Mouse (Mus musculus) brain, adult 2 months (tissue): Measurements from ENCODE around the gene Zfp628.
"Not testable (repeated sequence)": the region's sequence is repeated elsewhere in the genome, so short reads cannot be mapped to it uniquely, and the experiment has no call there.

ENCODE experiments used
- DNase-seq: peaks from one replicate; pipeline ENCODE4 v3.0.0; 2011; ENCODE audit warnings: low read depth, low spot score

The Zfp628 gene

DNA sequence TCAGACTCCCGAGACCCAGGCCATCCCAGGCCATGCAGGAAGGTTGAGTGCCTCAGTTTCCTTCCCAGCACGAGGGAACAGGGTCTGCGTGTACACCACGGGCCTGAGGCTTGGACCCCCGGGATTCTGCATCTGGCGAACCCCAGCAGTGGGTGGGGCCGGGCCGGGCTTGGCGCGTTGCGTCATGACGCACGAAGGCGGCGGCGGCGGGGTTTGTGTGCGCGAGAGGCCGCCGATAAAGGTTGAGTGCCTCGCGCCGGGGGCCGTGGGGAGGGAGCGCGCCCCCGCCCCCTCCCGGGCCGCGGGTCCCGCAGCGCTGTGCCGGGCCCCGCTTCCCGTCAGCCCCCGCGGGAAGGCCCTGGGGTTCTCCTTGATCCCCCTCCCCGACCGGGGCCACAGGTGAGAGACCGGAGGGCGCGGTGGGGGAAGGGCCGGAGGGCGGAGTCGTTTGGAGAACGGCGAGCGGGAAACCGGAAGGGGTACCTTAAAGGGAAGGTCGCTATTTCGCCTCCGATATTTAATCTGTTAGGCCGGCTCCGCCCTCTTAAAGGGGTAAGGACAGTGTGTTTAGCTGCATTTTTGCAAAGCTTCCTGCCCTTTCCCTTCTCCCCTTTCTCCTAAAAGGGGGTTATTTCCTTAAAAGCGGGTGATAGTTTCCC is at the start of gene Zfp628:
TSS of gene Zfp628 (plus strand) at position 211 of the 659 bp plus-strand sequence.
- peak; percentile 98 for DNase-seq

DNA sequence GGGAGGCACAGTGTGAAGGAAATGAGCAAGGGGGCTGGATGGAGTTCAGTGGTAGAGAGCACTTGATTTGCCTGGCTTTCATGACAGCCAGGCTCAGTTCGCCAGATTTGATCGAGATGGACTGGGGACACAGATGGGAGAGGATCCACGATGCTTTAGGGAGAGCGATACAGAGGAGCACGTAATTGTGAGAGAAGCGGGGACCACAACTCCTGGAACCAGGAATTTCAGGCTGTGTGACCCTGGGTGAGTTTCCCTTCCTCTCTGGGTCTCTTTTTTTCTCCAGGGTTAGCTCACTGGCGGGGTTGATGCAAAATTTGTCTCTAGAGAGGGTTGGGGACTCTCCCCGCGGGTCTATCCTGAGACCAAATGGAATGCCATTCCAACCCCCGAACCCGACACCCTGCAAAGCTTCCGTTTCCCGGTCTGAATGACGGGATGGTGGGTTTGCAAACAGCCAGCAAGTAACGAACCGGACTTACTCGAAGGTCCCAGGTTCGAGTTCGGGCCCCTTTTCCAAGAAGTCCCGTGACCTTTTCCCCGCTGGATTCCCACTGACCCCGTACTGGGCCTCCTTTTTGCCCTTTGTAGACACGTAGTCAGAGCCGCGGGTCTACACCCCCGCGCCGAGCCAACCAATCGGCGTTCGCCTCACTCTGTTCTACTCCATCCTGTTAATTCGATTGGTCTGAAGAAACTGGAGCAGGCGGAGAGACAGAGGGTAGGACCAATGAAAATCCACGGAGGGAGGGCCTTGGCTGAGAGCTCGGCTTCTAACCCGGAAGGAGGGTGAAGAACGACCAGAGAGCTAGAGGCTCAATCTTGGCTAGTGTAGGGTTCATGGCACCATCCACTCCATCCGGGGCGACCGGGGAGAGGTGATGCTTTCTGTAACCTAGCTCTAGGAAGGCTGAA is 49.2 kb upstream of the Zfp628 start:
- DNase-seq = peak; percentile 99

DNA sequence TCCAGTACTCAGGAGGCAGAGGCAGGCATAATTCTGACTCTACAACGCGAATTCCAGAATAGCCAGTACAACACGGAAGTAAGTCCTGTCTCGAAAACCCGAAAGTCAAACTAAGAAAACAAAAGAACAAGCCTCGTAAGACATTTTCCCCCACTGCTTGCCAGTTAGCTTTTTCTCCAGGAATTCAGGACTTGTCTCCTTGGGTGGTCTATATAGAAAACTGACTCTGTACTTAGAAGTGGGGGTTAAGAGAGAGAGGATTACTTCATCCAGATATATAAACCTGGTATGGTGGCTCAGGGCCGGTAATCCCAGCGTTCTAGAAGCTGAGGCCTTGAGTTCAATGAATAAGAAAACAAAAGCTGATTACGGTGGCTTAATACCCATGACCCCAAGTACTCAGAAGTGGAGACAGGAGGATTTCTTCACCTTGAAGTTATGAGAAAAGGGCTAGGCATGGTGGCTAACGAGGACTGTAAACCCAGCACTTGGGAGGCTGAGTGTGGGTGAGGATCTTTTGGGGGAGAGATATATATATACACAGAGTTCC is 48.3 kb upstream of the Zfp628 start:
- peak; percentile 10 for DNase-seq

- no peak for DNase-seq
Observed at GRCm38 (mm10) chr7:4870133-4870532, 44.9 kb upstream of the Zfp628 start, which contains the start of gene Isoc2b. Gene Isoc2b, minus strand, starts transcription at chr7:4870258.

GRCm38 (mm10) chr7:4876753-4877221 is 38.2 kb upstream of the Zfp628 start, which contains the start of gene Isoc2a:
Gene Isoc2a, plus strand, starts transcription at chr7:4877153.
- DNase-seq = peak; percentile 99

DNA sequence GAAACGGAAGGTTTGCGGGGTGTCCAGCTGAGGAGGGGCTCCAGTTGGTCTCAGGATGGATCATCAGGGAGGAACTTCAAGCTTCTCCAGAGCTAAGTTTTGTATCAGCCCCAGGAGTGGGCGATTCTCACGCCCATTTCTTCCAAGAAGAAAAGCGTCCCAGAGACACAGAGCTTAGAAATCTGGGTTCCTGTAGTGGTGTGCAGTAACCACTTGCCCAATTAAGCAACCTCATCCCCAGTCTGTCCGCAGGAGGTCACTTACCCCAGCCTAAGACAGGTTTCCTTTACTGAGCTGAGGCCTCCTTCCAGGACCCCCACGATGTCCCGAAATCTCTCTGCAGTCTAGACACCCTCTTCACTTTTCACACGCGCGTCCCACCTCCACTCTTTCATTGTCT is 37.8 kb upstream of the Zfp628 start:
- DNase-seq = no peak

DNA sequence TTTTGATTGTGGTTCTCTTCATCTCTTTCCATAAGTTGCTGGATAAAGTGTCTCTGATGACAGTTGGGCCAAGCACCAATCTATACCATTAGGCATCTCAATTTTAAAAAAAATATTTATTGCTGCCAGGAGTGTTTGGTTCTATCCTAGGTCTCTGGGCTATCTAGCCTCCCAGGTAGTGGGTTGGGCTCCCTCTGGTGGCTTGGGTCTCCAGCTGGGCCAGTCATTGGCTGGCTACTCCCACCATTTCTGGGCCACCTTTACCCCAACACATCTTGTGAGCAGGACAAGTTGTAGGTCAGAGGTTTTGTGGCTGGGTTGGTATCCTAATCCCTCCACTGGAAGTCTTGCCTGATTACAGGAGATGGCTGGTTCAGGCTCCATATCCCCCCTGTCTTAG is 36.8 kb upstream of the Zfp628 start:
- DNase-seq = no peak

DNA sequence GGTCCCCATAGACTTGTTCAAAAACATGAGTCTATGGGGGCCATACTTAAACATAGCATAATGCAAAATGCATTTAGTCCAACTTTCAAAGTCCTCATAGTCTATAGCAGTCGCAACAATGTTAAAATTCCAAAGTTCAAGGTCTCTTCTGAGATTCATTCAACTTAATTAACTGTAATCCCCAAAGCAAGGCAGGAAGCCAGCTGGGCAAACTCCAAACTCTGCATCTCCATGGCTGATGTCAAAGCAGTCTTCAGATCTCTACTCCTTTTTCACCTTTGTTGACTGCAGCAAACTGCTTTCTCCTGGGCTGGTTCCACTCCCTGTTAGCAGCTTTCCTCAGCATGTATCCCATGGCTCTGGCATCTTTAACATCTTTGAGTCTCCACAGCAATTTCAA is 36.0 kb upstream of the Zfp628 start:
- DNase-seq = not testable (repeated sequence)

DNA sequence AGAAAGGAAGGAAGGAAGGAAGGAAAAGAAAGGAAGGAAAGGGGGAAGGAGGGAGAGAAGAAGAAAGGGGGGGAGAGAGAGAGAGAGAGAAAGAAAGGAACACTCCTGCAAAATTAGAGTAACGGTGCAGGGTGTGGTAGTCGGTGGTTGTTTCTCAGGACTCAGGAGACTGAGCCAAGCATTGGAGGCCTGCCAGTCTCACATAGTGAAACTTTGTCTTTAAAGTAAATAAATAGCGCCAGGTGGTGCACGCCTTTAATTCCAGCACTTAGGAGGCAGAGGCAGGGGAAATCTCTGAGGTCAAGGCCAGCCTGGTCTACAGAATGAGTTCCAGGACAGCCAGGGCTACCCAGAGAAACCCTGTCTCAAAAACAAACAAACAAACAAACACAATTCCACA is 28.3 kb upstream of the Zfp628 start:
- DNase-seq = no peak

GRCm38 (mm10) chr7:4895186-4895585 is 19.8 kb upstream of the Zfp628 start:
- no peak for DNase-seq

DNA sequence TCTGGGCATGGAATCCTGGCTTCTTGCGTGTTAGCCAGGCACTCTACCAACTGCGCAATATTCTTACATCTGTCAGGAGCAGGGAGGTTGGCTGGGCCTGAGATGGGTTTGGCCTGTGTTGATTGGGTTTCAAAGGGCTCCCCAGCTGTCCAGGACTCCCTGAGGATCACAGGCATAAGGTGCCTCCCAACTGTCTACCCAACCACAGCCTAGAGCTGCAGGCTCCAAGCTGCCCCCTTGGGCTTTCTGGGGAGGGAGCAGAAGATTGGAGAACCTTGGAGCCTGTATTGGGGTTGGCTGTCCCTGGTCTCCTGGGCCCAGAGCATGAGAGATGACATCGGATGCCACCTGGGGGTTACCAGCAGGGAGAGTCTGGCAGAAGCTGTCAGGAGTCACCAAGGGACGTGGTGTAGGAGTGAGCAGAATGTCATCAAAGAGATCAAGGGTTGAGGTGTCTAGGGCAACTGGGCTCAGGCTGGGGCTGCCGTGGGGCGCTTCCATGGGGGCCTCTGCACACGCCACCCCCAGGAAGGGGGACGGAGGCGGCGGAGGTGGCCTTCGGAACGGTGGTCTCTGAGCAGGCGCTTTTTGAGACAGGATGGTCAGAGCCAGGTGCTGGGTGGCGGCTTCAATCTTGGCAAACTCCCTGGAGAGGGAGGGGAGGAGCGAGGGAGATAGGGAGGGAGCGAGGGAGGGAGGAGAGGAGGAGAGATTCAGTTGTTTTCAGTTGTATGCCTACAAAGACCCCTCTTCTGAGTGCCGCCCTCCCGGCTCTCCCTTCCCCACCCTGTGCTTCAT is 16.0 kb upstream of the Zfp628 start:
- DNase-seq = peak; percentile 47

DNA sequence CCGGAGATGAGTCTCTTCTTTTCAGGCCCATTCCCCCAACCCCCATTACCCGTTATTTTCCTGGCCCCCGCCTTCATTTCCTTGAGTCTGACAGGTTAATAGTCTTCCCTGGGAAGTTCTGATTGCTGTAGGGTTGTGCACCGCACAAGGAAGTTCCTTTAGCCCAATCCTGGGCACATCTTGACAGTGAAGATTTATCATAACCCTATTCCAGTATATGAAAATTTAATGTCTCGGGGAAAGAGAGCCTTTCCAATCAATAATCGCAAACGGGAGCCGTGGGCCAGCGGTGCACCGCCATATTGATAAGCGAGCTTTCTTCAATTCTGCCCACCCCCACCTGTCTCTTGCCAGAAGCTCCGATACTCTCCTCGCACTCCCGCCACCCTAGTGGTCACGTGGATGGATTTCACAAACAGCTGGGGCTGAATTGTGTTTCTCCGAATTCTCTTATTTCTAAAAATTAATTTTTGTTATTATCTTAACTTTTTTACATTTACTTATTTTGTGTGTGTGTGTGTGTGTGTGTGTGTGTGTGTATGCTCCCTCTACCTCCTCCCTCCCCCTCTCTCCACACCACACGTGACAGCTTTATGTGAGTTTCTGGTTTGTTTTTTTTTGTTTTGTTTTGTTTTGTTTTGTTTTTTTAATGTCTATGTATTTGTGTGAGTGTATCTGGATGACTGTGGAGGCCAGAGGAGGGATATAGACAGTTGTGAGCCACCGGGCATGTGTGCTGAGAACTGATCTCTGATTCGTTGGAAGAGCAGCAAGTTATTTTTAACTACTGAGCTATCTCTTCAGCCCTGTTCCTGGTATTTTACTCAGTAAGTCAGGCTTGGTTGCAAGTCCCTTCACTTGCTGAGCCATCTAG is 15.1 kb upstream of the Zfp628 start:
- DNase-seq = peak; percentile 74

- DNase-seq = no peak
Observed at GRCm38 (mm10) chr7:4900523-4900851, 14.5 kb upstream of the Zfp628 start.

DNA sequence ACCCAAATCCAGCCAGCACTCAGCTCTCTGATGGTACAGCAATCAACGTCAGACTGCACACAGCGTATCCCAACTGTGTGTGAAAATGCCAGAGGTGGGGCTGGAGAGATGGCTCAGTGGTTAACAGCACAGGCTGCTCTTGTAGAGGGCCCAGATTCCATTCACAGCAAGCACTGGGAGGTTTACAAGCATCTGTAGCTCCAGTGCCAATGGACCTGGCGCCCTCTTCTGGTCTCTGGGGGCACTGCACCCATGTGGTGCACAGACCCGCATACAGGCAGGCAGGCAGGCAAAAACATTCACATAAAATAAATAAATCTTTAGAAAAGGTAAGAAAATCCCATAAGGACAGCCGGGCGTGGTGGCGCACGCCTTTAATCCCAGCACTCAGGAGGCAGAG is 13.8 kb upstream of the Zfp628 start:
- DNase-seq = peak; percentile 10

DNA sequence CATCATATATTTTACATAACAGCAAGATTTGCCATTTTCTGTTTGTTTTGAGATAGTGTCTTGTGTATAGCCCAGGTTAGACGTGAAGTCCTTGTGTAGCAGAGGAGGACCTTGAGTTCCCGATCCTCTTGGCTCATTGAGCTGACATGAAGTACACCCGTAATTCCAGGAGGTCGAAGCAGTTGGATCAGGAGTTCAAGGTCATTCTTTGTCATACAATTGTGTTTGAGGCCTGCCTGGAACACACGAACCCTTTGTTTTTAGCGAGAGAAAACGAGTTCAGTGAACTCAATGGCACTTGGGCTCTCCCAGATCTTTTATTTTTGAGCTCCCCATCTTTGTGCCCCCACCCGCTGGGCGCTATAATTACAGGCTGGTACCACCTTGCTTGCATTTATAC is 12.6 kb upstream of the Zfp628 start:
- DNase-seq = no peak

DNA sequence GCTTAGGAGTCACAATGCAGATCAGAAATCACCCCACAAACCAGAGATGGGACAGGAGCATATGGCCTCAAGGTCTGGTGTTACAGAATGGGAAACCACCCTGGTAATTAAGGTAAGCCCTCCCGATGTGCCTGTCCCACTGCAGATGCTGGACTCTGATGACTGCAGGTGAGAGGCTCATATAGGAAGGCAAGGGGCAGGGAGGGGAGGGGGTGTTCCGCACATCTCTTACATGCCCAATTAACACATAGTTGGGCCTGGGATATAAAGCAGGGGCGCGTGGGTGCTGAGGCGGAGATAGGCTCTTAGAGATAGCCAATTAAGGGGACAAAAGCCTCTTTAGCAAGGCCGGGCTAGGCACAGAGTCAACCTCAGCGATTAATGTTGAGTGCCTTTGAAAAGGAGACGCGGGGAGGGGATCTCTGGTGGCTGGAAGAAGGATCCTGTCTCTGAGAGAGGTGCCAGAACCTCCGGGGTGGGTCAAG is 8.5 kb upstream of the Zfp628 start, which contains the start of gene Gm36210:
TSS of gene Gm36210 (minus strand) at position 51 of the 485 bp plus-strand sequence.
- DNase-seq = no peak

GRCm38 (mm10) chr7:4911561-4911960 is 3.5 kb upstream of the Zfp628 start:
- peak; percentile 55 for DNase-seq

GRCm38 (mm10) chr7:4912248-4912647 is 2.8 kb upstream of the Zfp628 start:
- DNase-seq = no peak

DNA sequence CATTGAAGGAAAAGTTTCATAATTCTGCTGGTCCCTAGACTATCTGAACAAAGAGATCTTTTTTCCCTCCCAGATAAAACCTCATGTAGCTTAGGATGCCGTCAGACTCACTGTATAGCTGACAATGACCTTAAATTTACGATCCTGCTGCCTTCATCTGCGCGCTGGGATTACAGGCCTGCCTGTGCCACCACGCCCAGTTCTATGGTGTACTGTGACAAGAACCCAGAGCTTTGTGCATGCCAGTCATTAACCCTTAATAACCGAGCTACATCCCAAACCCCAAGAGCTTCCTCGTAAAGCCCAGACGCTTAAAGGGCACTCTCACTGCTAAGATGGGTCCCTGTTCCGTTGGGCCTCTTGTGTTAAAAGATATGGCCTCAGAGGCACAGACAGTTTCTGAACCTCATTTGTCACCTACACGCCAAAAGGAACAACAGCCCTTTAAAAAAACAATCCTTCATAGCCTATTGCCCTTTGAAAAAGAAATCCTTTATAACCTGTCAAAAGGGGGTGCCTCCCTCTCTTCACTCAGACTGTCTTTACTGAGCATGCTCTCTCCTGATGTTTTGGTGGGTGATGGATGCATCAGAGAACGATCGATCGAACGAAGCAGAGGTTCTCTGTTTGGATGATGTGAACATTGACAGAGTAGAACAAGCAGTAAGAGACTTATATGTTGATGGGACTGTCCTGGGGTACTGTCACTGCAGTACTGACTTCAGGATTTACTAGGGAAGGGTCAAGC is 826 bp downstream of the Zfp628 start:
- DNase-seq = peak; percentile 63

- no peak for DNase-seq
Observed at GRCm38 (mm10) chr7:4917494-4917893, 2.5 kb downstream of the Zfp628 start.
